Mouse (Mus musculus): ENCODE data around the gene Cubn.

Cubn gene

DNA sequence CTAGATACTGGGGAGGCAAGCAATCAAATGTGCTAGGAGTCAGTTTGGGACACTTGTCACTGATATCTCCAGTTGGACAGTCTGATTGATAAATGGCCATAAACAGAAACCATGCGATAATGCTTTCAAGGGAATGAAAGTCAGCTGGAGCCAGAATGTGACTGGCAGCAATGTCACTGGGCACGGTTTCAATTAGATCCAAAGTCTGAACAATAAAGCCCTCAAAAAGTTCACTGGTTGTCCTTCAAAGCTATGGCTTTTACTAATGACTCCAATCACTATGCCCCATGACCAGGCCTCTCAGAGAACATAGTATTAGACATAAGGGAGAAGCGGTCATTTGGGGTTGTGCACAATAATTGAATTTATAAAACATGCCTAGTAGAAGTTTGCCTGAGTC lies 7.0 kb downstream of the Cubn start:
- DNase-seq (ENCODE audit: low spot score) = no peak

DNA sequence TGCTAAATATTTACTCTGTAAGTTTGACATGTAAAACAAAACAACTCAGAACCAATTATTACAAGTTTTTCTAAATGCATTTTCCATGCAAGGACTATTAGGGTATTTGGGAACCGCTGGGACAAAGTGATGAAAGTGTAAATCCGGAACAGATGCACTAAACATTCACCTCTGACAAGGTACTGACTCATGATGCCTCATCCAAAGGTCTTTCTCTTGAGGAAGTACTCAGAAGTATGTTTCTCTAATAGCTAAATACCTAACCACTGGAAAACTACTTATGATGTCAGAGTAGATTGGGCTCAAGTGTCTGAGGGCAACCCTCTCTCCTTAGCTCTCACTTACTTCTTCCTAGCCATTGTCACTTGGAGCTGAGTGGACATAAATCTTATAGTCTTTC lies 10.9 kb downstream of the Cubn start:
- no peak for DNase-seq (ENCODE audit: low spot score)

DNA sequence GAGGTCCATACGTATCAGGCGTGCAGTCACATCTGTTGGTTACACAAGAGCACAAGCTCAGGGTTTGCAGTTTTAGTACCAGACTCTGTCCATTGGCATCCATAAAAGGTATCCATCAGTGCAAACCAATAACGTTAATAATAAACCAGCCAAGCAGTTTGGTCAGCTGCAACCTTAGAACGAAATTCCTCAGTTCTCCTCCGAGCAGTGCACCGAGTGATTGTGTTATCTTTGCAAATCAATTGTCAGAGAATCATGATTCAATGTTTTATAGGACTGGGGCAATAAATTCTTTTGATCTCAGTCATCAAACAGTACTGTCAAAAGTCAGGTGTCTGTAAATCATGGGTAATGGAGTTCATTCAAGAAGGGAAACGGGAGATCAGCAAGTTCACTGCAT lies 12.4 kb downstream of the Cubn start:
- DNase-seq (ENCODE audit: low spot score) = no peak

DNA sequence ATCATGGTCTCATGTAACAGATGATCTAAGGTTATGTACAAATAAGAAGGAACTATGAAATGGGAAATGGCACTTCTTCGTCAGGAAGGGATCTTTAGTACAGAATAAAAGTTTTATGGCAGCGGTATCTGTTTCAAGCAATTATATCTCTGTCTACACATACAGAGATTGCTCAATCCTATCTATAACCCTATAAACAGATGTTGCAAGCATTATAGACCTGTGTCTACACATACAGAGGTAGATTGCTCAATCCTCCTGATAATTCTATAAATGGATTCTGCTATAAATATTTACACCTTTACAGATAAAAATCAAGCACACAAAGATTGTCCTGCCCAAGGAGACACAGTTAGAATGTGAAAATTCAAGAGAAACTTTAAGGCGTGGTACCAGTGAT lies 21.5 kb downstream of the Cubn start:
- DNase-seq (ENCODE audit: low spot score) = no peak

DNA sequence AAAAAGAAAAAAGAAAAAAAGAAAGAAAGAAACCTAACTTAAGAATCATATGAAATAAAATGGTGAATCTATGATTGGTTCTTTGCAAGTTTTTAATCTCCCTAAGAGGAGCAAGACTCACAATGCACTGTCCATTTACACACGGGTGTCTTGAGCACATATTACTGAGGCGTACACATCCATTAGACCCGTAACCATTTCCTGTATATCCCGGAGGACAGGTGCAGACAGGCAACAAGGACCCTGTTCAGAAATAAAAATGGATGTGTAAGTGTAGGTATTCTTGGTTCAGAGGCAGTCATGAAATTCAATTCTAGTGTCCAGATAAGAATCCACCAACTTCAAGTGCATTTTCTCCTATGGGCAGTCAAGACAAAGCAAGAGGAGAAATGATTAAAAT lies 22.0 kb downstream of the Cubn start:
- no peak for DNase-seq (ENCODE audit: low spot score)

DNA sequence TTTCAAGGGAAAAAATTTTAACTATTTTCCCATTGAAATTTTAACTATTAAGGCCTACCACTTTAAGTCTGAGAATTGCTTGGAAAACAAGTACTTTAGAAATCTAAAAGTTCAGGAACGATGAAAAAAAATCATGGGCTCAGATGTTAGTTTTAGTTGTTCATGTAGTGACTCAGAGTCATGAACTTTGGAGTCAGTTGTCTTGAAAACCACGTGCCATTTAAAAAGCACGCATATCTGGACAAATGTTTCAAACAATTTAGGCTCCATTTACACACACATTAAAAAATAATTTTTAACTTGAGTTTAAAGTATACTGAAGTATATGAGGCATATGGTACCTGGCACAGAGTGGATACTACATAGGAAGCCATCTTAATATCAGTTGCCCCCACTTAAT lies 24.9 kb downstream of the Cubn start:
- DNase-seq (ENCODE audit: low spot score) = no peak

DNA sequence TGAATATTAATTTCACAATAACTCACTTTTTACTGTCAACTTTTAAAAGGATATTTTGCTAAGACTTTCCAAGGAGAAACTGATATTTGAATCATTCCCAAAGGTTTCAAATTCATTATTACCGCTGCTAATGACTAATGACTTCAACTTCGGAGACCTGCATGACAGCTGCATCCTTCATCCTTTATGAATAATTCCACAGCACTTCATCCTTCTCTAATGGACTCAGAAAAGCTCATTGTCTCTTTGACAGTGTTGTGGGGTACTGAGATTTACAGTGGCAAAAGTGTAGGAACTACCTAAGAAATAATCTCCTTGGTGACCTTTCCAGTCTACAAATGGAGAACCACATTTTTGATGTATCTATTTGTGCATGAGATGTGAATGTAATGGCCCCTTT lies 33.5 kb downstream of the Cubn start:
- no peak for DNase-seq (ENCODE audit: low spot score)

DNA sequence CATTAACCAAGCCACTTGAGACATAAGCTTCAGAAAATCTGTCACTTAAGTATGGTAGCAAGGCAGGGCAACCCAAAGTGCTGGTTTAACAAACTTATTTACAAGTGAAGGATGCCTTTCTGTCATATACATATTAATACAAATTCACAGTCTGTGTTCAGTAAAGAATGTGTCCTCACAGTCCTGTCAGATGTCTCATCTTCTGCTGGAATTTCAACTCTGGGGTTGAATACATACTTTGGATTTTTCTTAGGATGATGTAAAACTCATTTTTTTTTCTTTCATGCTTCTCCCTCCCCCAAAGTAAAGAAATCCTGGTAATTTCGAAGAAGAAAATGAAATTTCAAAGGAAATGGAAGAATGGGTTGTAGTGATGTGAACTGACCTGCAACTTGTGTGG lies 34.8 kb downstream of the Cubn start:
- no peak for DNase-seq (ENCODE audit: low spot score)

DNA sequence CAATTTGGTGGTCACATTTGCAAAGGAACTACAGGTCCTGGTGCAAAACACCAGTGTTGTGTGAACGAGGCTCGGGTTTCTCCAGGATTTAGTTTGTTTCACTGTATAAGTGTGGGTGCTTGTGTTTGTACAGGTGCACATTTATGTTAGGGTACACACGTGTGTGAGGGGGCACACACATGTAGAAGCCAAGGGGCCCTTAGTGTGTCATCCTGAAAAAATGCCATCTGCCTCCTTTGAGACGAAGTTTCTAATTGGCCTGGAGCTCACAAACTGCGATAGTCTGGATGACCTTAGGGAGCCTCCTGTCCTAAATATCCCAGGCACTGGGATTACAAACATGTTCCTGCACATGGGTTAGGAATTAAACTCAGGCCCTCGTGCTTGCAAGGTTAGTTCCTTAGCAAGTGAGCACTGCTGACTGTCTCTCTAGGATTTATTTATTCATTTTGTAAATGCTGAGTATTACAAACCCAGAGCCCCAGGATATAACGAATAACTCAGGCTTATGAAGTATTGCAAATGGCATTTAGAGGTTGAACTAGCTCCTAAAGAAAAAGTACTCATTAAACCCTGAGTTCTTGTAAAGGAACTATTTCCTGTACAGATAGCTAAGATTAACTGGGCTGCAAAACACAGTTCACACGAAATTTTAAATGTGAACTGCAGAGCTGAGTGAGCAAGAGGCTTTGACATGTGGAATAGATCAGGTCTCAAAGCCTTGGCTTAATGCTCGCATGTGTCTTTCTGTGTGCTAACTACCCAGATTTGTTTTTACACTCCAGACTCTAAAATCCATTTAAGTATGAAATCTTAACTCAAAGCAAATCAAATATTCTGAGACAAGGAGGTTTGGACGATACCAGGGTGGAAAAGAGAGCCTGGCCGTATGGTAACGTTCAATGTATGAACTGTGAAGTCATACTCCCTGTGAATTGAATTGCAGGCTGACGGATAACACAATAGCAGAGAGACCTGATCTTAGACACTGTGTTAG lies 39.8 kb downstream of the Cubn start:
- no peak for DNase-seq (ENCODE audit: low spot score)

DNA sequence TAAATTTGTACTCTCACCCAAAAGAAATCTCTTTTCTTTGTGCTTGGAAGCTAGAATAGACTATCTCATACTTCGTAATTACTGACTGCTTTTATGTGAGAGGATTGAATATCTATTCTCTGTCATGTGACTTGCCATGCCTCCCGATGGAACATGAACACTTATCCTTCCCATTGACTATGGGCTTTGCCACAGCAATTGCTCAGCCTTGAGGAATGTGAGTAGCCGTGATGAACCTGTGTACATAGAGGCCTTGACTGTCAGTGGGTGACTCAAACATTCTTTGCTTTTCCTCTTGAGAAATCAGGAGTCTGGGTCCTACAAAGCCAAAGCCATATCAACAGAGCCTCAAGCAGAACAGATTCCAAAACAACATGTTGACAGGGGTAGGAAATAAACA lies 40.7 kb downstream of the Cubn start:
- no peak for DNase-seq (ENCODE audit: low spot score)

DNA sequence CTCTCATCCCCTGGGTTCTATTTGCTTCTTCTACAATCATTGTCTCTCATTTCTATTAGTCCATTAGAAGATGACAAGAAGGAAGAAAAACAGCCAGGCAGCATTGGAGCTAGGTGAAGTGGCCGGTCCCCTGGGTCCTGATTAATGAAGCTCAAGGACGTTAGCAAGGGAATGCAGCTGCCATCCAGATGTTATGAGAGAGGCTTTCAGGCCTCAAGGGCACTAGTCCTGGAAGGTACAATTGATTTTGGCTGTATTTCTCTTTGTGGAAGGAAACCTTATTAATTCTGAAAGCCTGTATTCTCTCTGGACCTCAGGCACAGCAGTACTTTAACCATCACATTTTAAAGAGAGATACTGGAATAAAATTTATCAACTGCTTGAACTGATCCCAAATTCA lies 41.1 kb downstream of the Cubn start:
- no peak for DNase-seq (ENCODE audit: low spot score)

DNA sequence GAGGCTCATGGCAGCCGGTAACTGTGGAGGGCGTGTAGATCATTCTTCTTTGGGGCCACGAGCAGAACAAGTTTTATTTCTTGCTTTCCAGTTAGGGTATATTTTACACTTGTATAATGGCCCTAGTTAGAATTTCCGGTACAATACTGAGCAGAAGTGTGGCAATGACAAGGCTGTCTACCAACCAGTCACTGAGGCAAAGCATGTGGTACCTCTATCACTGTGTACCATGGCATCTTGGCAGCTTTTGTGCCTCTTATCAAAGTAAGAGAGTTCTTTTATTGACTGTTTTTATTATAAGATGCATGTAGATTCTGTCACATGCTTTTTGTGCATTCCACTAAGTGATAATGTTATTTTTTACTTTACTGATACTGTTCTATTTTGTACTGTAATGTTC lies 46.5 kb downstream of the Cubn start:
- no peak for DNase-seq (ENCODE audit: low spot score)

DNA sequence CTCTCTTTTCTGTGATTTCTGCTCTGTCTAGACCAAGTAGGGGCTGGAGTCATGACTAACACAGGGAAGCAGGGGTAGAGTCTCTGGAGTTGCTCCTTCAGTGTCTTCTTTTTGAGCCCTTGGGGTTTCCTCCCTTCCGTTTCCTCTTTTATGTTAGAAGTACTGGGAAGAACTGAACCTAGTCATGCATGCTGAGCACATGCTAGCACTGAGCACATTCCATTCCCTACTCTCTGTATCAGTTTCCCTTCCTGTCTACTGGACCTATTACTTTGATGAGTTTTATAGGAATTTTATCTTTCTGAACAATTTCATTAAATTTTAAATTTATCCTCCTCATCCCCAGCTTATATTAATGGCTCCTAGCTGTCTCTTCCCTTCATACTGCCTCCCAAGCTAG lies 52.6 kb downstream of the Cubn start:
- no peak for DNase-seq (ENCODE audit: low spot score)

DNA sequence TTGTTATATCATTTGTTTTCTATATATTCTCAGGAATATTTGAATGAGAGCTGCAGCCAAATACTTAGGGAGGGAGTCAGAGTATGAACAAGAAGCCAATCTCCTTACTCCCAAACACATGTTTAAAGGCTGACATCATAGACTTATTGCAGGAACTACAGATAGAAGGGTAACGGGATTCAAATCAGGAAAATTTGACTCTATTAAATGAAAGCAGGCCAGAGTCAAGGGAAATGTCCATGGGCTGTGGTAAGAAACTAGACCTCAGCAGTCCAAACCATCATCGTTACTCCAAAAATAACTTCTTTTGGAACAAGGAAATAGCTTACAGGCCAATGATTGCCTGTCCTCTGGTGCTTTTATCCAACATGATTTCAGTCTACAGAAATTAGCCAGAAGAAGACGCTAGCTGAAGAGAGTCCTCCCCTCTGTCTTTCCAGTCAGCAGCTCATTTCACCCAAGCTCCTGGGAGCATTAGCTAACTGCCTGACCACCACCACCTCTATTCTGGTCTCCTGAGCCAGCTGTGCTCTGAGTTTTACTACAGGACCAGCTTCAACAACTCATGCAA lies 53.3 kb downstream of the Cubn start:
- DNase-seq (ENCODE audit: low spot score) = no peak

DNA sequence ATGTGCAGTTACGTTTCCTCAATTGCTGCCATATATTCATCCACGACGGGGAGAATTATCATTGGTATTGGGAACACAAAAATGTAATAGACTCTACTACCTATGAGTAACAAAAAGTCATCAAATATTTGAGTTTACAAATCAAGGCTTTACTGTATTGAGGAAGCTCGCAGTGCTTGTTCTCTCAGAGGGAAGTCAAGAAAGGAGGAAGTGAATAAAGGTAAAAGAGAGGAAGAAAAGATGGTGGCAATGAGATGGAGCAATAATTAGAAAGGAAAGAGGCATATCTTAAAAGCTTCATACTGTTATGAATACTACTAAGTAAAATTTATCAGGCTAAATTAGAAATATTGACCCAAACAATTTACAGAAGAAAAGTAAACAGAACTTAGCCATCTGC lies 59.6 kb downstream of the Cubn start:
- no peak for DNase-seq (ENCODE audit: low spot score)

DNA sequence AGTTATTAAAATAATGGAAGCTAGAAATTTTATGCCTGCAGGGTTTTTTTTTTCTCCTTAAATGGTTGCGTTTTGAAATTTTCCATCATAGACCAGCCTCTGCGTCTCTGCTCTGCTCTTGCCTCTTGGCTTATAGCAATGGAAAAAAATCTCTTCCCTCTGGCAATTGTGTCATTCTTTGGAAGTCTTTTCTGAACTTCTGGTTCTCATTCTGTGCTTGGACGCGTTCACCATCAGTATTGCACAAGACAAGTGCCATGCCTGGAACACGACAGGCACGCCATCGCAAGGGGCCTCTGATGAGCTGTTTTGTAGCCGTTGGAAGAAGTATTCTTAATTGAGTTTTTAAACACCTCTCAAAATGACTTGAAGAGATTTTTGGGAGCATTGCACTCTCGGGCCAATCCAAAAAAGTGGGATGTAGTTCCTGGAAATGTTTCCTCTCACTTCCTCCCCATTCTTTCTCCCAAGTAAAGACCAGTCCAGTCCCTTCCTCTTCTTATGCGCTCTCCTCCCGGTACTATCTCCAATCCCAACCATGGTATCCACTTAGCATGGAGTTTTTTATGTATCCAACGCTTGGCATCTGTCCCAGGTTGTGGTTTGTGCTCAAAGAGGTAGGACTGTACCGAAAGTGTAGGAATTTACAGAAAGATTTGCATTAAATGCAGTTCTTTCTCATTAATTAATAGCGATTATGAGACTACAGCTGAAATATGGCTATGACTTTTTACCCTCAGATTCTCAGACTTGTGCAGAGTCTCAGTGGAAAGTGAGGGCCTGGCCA lies 69.4 kb downstream of the Cubn start:
- DNase-seq (ENCODE audit: low spot score) = no peak

DNA sequence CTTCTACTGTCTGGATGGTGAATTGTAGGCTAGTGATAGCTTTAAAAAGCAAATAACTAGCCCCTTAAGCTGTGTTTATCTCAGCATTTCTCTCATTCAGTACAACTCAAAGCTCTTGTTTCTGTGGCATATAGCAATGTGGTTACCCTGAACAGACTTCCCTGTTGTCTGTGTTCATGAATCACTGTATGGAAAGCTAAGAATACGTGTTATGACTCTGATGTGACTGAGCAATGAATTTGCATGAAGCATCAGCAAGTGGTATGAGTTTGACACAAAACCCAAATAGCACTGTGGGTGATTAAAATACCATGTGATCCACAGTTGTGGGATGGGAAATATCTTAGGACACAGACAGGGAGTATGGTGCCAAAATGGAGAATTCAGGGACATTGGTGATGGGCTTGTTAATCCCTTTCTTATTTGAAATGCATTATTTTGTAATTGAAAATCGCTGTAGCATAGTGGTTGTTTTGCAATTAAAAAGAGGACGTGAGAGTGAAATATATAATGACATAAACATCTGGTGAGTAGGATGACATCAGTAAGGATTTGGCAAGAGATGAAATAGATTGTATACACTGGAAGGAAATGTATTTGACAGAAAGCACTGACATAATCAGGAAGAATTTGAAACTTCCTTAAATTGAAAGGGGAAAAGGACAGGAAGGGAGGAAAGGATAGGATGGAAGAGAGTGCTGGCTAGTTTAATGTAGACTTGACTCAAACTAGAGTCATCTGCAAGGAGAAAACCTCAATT lies 74.7 kb downstream of the Cubn start:
- no peak for DNase-seq (ENCODE audit: low spot score)

DNA sequence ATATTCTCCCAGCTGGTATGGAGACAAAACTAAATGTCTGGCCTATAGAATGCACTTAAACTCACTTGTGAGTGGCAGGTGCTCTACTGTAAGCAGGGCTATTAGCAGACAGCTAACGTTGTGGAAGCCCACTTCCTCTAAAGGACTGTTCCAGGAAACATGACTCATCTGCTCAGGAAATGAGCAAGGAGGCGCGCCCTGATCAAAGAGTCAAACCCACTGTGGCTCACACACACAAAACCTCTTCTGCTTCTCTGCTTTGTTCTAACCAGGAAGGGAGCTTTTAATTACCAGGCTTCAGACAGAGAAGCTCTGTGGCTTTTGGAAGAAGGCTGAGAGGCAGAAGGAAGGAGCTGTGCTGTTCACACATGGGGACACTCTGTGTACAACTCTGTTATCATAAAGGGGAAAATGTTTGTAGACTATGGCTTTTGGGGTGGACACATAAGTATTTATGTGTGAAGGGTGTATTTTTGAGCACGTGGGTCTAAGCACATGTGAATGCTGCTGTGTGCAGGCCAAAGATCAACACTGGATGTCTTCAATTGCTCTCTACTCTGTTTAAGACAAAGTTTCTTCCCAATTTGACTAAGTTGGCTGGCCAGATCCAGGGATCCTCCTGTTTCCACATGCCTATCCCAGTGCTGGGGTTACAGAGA lies 78.0 kb downstream of the Cubn start:
- DNase-seq (ENCODE audit: low spot score) = peak; percentile 73

DNA sequence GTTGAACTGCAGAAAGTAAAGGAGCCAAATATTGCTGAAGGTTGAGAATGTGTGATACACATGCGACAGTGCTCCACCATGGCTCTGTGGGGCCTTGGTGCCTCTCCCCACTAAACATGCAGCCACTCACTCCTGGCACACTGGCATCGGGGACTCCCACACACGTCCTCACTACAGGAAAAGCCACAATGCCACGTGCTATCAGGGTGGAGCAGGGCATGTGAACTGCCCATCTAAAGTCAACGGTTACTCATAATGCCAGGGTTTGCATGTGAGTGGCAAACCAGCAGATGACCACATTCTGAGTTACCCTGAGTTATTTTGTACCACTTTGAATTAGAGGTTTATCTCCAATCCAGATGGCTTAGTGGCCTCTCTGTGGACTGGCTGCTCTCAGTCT lies 81.0 kb downstream of the Cubn start:
- DNase-seq (ENCODE audit: low spot score) = no peak

DNA sequence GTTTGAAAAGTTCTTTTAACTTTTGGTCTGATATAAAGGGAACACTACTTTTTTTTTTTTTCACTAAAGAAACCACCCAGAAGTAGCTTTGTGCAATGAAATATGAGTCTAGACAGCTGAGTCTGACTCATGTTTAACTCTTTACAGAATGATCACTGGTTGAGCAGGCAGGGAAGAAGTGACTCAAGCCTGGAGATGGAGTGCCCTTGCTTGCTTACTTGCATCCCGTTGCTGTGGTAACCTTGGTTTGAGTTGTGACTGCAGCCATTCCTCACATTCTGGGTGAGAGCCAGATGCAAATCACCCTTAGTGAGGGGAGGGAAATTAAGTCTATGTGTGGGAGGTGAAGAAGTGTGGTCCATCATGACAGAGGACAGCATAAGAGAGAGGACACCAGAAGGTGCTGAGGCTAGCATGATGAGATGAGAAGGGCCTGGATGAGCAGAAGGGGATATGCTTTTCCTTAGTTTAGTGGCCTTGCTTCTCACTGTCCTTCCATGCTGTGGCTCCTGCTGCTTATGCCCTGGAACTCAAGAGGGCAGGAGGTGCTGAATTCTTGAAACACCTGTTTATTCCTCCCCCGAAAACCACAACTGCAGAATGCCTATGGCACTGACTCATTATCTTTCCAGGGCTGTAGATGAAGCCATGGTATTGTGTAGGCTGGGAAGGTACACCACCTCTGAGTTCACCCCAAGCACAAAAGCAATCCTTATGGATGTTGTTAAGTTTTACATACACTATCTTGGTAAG lies 81.7 kb downstream of the Cubn start:
- DNase-seq (ENCODE audit: low spot score) = no peak

DNA sequence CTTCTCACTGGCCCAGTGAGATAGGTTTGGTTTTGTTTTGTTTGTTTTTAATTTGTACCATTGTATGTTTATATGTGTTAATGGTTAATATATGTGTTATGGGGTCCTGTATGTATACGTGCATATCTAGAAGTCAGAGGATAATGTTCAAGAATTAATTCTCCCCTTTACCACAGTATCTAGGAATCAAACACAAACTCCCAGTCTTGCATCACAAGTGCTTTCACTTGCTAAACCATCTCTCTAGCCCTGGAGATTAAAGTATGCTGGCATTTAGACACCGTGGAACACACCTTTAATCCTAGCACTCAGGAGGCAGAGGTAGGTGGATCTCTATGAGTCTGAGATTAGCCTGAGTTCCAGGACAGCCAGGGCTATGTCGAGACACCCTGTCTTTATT lies 83.3 kb downstream of the Cubn start:
- DNase-seq (ENCODE audit: low spot score) = no peak
